Mouse (Mus musculus): ENCODE data around the gene Ttbk1.

The Ttbk1 gene

DNA sequence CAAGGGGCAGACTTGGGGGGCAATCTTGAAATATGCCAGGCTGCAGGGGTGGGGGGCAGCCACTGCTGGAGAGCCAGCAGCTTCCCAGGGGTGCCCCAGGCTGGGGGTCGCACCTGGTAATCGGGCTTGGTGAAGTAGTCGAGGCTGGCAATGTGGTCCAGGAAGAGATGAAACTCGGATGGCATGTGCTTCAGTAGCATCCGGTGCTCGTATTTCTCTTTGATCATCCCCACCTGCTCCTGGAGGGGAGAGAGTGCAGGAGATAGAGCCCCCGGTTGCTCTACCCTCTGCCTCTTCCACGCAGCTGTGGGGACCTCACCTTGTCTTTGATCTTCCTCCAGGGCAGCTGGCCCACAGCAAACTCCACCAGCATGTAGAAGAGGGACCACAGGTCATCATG is 10.9 kb downstream of the Ttbk1 start:
- no peak for DNase-seq (ENCODE audit: low read depth)

DNA sequence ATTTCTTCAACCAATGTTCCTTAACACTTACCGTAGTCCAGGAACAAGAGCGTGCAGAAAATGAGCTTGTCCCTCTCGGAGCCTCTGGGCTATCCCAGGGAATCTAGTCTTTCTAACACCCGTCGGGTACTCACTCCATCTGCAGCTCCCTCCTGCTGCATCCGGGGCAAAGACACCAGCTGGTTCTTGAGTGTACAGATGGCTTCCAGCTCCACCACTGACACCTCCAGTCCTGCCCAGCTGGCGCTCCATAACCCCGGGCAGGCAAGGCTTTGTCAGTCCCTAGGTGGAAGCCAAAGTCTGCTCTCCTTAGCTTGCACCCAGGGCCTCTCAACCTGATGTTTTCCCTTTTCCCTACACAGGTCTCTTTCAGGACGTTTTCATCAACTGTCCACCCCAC is 19.6 kb downstream of the Ttbk1 start:
- DNase-seq (ENCODE audit: low read depth), result no peak

DNA sequence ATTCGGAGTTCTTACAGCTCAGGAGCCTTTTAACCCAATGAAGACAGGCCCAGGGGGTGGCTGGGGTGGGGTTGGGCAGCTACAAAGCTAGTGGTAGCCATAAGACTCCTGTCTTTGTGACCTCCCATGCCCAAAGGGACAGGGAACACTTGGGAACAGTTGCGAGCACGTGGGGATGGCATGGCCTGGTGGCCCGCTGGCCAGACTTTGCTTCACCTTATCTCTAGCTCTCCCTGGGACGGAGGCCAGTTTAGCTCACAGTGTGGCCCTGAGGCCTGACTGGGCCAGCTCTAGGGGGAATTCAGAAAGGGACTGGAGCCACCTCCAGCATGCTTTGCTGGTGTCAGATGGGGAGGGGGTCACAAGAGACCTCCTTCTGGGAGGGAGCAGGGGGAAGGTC is 25.2 kb downstream of the Ttbk1 start:
- DNase-seq (ENCODE audit: low read depth), result no peak

DNA sequence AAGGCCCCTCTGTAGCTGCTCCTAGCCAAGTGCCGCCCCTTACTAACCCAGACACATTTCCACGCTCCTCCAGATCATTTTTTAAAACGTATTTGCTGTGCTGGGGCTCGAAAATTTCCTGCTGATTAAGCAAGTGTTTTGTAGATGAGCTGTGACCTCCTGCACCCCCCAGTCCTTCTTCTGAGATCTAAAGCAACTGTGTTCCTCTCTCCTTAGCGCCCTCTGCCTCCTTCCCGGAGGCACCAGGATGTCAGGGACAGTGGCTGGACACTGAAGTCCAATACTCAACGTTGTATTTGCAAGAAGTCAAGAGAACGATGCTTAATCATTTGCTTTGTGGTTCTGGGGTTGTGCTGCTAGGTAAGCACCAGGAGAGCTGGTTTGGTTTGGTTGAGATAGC is 26.1 kb downstream of the Ttbk1 start:
- DNase-seq (ENCODE audit: low read depth), result no peak

DNA sequence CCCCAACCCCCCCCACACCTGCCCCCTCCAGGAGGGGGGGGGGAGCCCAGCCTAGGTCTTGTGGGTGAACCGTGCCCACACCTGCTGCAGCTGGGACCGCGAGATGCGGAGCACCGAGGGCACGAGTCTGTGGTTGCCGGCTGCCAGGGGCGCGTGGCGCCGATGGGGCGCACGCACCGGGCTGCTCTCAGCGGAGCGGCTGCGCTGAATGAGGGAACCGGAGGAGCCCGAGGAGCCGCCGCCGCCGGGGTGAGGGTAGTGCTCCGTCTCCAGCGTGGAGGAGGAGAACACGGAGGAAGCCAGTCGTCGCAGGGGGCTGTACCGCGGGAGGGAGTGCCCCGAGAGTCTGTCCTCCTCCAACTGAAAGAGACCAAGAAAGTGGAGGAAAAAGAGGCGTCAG is 26.8 kb downstream of the Ttbk1 start:
- DNase-seq (ENCODE audit: low read depth), result no peak

DNA sequence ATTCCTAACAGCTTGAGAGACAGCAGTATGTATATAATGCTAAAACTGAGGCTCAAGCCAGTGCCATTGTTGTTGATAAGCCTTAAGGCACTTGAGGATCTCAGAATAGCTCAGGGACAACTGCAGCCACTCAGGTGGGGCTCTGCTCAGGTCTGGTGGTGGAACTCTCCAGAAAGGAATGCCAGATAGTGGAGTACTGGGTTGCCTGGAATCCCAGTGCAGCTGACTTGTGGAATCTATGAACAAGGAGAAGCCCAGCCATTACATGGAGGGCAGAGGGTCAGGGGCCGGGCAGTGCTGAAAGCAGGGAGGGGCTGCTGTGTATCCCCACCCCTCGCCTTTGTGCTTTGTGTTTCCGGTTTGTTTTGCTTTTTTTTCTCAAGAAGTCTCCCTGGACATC is 29.0 kb downstream of the Ttbk1 start:
- DNase-seq (ENCODE audit: low read depth), result no peak

DNA sequence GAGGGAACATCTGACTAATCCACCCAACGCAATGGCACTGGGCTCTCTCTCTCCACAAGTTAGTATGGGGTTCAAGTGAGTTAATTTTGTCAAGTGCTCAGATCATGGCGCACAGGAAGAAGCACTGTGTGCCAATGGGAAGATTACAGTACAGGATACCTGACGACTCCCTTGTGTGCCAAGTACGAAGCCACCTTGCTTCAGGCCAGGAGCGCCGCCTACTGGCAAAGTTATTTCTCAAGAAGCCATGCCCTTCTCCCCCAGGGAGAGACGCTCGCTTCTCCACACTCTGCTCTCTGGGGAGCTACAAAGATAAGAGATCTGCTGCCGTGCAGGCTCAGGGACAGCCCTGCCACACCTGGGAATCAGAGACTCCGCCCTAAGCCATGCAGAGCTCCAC is 29.7 kb downstream of the Ttbk1 start:
- DNase-seq (ENCODE audit: low read depth), result peak; percentile 43

DNA sequence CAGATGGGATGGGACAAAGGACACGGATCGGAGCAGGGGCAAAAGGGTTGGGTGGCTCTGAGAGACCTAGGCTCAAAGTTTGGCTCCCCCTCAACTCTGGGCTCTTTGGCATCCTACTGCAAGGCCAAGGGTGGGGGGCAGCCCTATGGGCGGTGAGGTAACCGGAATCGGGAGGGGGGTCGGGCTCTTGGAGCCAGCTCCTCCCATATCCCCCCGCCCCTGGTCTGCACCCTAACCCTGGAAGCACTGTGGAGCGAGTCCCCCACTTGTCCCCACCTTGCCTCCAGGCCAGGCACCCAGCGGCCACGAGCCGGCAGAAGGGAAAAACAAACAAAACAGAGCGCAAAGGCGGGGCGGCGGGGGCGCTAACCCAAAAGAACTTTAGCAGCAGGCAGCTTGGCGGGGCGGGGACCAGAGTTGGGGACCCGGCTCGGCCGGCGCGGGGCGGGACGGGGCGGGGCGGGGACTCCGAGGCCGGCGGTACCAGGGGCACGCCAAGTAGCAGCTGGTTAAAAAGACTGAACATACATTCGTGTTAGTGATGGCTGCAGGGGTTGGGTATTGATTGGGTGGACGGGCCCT is 32.3 kb downstream of the Ttbk1 start:
- no peak for DNase-seq (ENCODE audit: low read depth)

DNA sequence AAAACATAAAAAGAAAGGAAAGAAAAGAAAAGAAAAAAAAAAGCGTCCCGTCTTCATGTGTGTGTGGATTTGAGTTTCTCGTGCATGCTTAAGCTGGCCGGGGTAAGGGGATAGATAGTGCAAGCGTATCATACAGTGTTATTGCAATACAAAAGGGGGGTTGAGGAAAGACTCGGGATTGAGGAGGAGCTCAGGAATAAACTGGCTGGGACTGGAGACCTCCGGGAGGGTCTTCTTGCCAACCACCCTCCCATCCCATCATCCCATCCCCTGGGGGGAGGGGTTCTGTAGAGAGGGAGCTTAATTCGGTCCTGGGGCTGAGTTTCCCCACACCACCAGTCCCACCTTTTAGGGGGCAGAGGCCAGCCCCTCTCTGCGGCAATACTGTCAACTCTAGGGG is 32.9 kb downstream of the Ttbk1 start:
- no peak for DNase-seq (ENCODE audit: low read depth)

DNA sequence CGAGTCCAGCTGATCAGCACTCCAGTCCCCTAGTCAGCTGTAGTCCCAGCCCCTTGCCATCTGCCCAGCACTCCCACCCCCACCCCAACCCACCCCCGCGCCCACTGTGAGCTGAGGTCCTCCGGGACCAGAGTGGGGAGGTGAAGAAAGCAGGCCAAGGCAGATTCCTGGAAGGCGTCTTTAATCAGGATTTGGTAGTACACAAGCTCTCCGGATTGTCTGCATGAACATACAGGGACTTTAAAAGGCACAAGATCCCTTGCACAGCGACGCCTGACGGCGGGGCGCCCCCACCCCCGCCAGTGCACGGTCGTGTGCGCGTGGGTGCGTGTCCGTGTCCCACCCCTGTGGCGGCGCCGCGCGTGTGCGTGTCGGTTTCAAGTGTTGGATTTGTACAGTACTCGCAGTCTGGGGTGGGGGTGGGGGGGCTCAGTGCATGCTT is 33.5 kb downstream of the Ttbk1 start:
- DNase-seq (ENCODE audit: low read depth), result no peak

DNA sequence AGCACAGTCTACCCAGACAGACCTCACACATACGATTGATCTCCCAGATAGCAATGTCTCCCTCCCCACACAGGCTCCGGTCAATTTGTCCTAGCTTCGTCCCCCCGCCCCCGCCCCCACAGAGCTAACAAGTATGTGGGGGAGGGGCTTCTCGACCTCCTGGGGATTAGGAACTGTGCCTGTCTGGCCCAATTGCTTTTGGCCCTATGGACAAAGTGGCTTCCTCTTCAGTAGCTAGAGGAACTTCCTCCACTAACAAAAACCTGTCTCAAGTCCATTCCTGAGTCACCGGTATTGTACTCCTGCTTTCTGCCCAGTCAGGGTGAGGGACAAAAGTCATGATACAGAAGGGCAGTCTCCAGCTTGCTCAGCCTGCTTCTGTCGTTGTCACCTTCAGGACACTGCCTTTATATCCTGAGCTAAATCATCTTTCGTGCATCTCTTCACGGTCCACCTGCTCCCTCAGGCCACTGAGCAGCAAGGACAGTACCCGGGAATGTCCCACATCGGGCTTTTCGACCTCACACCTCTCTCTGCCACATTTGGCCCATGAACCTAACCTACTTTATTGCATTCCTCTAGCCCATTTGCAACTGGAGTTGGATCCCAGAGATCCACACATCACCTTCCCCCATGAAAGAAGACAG is 34.0 kb downstream of the Ttbk1 start:
- no peak for DNase-seq (ENCODE audit: low read depth)

DNA sequence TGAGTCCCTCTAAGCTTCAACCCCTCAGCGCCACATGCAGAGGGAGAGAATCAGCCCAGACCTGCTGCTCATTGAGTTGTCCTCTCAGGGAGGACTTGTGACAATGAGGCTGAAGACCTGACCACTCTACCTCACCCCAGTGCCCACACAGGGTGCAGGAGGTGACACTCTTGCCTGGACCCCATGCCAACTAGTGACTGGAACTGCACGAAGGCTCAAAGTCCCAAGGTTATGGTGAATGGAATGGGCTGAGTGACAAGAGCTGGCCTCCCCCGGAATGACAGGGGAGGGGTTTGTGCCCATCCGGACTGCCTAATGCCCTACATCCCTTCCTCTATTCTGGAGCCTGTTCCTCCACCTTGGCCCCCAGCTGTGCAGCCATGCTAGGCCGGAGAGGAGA is 34.8 kb downstream of the Ttbk1 start:
- DNase-seq (ENCODE audit: low read depth), result no peak

DNA sequence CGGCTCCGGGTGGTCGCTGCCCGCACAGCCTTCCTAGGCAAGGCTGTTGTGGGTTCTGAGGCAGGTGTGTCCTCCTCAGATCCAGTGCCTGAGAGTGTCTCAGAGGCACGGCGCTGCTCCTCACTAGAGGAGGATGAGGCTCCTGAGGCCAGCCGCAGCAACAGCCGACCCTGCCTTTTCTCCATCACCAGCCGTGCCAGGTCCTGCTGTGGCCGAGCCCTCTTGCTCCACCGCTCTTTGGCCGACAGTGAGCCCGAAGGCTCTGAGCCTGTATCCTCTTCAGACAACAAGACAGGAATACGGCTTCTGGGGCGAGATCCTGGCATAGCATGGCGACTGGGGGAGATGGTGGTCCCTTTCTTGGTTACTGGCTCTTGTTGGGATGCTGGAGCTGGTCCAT is 41.2 kb downstream of the Ttbk1 start:
- no peak for DNase-seq (ENCODE audit: low read depth)

DNA sequence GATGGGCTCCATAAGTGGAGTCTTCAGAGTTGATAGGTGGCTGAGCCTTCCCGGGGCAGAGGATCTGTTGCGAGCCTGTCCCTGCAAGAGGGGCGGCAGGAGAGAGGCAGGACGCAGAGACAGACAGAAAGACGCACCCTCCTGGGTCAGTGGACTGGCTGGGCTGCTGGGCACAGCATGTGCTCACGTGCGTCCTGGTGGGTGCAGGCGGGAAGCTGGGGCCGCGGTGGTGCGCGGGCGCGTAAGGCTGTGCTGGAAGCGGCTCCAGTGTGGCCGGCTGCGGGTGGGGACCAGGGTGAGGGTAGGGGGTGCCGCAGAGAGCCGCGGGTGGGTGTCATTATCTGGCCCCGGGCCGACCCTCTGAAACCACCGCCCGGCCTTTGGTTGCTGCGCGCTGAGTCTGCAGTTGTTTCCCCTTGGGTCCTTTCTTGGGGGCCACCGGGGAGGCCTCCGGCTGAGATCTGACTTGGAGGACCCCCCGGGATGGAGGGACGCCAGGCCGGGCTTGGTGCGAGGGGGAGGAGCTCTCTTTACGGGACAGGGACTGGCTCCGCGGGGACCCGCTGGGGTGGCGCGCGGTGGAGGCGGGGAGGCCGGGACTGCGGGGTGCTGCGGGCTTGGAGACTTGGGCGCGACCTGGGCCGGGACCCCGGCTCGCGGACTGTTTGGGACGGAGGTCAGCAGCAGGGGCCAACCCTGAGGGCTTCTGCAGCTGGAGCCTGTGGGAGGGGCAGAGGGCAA is 42.5 kb downstream of the Ttbk1 start:
- DNase-seq (ENCODE audit: low read depth), result no peak

DNA sequence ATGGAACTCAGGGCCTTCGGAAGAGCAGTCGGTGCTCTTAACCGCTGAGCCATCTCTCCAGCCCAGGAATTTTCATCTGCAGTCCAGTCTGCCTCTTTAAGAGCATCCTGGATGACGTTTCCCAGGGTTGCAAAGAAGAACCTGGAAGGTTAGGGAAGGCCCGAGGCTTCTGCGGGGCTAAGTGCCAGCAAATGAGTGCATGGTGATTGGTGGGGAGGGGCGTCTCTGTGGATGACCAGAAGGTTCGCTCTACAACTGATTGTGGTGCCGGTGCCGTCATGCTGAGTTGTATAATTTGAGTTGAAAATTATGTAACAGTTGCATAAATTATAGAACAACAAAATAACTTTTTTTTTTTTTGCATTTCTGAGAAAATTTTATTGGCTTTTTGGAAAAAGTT is 48.3 kb downstream of the Ttbk1 start:
- DNase-seq (ENCODE audit: low read depth), result no peak

DNA sequence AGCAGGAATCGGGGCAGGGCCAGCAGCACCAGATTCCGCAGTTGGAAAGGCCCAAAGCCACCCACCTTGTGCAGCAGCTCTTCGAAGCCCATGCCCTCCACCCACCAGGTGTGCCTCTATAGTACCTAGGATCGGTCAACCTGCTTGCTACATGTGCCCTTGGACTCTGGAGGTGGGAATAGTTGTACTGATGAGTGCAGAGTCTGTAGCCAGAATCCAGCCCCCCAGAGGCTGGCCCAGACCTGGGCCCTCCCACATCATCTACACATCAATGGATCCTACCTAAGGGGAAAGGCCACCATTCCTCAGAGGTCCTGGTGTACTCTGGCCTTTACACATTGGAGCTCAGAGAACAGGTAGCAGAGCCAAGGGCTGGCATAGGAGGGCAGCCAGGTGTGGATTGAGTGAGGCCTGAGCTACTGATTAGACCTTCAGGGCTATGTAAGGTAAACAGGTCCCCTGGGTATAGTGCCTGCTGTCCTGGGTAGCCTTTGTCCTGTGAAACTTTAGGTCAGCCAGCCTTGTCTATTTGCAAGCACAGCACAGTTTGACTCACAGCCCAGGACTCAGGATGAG is 49.1 kb downstream of the Ttbk1 start, which contains the start of gene Slc22a7:
Gene Slc22a7 (minus strand): TSS at position 160 of the 576 bp plus-strand sequence.
- DNase-seq (ENCODE audit: low read depth), result no peak

DNA sequence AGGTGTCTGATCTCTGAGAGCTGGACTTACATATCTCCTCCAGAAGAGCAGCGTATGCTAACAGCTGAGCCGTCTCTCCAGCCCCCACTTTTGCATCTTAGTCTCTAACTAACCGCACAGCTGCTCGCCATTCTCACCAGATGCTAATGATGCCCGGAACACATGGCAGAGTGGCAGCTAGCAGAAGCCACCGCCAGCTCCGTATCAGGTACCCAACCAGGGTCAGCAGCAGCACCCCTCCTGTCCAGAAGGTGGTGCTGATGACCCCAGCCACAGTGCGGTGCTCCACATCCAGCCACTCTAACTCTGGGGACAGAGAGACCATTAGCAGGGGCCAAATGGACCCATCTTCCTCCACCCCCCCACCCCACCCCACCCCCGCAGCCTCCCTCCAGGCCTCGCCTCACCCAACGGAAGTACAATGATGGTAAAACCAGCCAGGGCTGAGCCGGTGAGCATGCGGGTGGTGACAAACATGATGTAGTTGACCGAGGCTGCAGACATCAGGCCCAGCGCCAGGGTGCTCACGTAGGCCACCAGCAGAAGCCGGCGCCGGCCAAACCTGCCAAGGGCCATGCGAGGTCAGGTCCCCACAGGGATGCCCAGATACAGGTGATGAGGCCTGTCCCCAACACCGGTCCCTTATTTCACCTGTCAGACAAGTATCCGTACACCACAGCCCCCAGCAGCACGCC is 50.7 kb downstream of the Ttbk1 start:
- no peak for DNase-seq (ENCODE audit: low read depth)

DNA sequence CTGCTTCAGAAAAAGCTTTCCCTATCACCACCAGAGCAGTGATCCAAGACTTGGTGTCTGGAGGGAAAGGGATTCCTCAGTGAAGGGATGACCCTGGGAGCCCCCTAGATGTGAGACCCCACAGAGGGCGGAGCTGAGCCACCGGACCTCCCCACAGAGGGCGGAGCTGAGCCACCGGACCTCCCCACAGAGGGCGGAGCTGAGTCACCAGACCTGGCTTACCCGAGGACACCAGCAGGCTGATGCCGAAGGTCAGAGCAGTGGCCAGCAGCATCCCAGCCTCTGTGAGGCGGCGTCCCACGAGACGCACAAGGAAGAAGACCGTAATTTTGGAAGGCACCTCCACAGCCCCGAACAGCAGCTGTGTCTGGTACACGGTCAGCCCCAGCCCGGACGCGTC is 53.8 kb downstream of the Ttbk1 start:
- no peak for DNase-seq (ENCODE audit: low read depth)

DNA sequence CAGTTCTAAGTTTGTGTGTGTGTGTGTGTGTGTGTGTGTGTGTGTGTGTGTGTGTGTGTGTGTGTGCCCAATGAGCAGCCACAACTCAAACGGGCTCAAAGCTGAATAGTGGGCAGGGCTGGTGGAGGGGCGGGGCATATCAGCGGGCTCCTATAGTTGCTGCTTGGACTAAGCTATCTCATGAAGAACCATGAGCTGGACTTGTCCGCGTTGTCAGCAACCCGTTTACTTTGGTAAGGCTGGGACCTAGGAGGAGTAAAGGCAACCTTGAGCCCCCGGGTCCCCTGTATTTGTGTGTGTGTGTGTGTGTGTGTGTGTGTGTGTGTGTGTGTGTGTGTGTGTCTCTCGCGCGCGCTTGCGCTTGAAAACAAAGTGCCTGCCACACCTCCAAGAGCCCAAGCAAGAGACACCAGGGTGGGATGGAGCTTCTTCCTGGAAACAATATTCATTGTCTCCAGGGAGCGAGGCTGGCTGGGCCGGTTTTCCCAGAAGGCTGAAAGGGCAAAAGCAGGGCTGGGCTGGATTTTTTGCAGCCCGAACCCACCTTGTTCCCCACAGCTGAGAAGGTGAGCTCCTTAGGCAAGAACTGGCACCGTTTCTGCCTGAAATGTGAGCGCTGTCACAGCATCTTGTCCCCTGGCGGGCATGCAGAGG is 58.6 kb downstream of the Ttbk1 start, which contains the start of gene Crip3:
Gene Crip3 (plus strand): TSS at position 166 of the 654 bp plus-strand sequence.
- DNase-seq (ENCODE audit: low read depth), result no peak

DNA sequence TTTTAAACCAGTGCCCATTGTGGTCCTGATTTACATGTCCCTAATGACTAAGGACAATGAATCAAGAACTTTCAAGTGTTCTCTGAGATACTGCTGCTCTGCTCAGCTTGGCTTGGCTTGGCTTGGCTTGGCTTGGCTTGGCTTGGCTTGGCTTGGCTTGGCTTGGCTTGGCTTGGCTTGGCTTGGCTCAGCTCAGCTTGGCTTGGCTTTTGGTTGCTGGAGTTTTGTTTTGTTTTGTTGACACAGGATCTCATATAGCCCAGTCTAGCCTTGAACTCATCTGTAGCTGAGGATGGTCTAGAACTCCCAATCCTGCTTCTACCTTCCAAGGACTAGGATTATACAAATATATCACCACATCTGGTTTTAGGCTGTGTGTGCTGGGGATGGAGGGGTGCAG is 61.0 kb downstream of the Ttbk1 start:
- no peak for DNase-seq (ENCODE audit: low read depth)

DNA sequence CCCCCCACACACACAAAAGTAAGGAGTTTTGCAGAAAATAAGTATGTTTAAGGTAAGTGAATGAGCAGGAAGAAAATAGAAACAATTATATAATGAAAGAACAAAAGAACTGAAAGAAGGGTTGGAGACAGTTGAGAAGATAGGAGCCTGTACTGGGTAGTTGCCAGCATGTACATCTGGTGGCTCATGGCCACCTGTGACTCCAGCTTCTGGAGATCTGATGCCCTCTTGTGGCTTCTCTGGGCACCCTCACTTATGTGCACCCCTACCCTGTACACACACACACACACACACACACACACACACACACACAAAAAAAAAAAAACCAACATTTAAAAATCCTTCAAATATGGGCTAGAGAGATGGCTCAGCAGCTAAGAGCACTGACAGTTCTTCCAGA is 67.8 kb downstream of the Ttbk1 start:
- DNase-seq (ENCODE audit: low read depth), result no peak

DNA sequence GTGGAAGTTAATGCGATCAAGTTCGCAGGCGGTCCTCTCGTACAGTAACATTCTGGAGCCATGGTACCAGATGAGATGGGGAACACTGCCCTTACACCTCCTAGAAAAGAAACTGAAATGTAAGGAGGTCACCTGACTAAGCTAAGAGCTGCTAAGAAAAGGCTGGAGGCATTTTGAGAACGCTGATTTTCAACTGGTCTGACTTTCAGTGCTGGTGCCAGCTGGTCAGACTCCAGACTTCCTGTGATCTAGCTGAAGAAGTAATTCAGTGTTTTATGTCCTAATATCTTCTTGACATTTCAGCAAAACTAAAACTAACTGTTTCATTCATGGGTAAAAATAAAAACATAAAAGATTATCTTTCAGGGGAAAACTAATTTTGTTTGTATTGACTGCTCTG is 68.8 kb downstream of the Ttbk1 start:
- no peak for DNase-seq (ENCODE audit: low read depth)
